Mouse (Mus musculus) limb, embryonic 15.5 days (tissue): ENCODE measurements around the gene Gm12117. TPM values are rescaled to one million over a fixed set of nuclear protein-coding genes. Genes with fewer than 3 reads are reported as not detected.

Experiments
- ATAC-seq: fragments of 200-750 bp; cut with Nextera tagmentation; 2 replicates; pipeline ENCODE4 v1.8.0; 2017; ENCODE audit warnings: low read depth, moderate TSS enrichment; ENCODE audit not compliant: insufficient number of reproducible peaks, low FRiP score, low TSS enrichment
- H3K27ac ChIP-seq: fragments of 300-500 bp; sonication (generic); 2 replicates; pipeline ENCODE4 v1.5.1; 2015; ENCODE audit warnings: moderate library complexity, mild to moderate bottlenecking, inconsistent platforms
- H3K27me3 ChIP-seq: fragments of 300-500 bp; sonication (generic); 2 replicates; pipeline ENCODE4 v1.6.1; 2015; ENCODE audit warnings: inconsistent platforms
- H3K36me3 ChIP-seq: fragments of 300-500 bp; sonication (generic); 2 replicates; pipeline ENCODE4 v1.6.1; 2015; ENCODE audit warnings: inconsistent platforms
- H3K4me1 ChIP-seq: fragments of 300-500 bp; sonication (generic); 2 replicates; pipeline ENCODE4 v1.6.1; 2015; ENCODE audit warnings: inconsistent platforms
- H3K4me2 ChIP-seq: fragments of 300-500 bp; sonication (generic); 2 replicates; pipeline ENCODE4 v1.6.1; 2015; ENCODE audit warnings: mild to moderate bottlenecking, inconsistent platforms
- H3K4me3 ChIP-seq: fragments of 300-500 bp; sonication (generic); 2 replicates; pipeline ENCODE4 v1.5.1; 2015; ENCODE audit warnings: mild to moderate bottlenecking, inconsistent platforms
- H3K9ac ChIP-seq: fragments of 300-500 bp; sonication (generic); 2 replicates; pipeline ENCODE4 v1.6.1; 2015; ENCODE audit warnings: inconsistent platforms
- H3K9me3 ChIP-seq: fragments of 300-500 bp; sonication (generic); 2 replicates; pipeline ENCODE4 v1.6.1; 2016; ENCODE audit warnings: inconsistent platforms
- WGBS: fragments of 180-500 bp; shearing (Covaris S2); methylation state at CpG from one replicate; pipeline ENCODE4 v1.1.7; 2015; 5-methylcytosine and 5-hydroxymethylcytosine counted together
- polyA plus RNA-seq: library from polyadenylated mRNA; unstranded; fragments of >200 nt; fragmentation: Nextera tagmentation; extraction: Ambion mirVana; gene quantifications from 2 replicates; pipeline ENCODE4 v1.2.1, GENCODE M21; 2015

Gene Gm12117
- not detected in 2 replicates for polyA plus RNA-seq

DNA sequence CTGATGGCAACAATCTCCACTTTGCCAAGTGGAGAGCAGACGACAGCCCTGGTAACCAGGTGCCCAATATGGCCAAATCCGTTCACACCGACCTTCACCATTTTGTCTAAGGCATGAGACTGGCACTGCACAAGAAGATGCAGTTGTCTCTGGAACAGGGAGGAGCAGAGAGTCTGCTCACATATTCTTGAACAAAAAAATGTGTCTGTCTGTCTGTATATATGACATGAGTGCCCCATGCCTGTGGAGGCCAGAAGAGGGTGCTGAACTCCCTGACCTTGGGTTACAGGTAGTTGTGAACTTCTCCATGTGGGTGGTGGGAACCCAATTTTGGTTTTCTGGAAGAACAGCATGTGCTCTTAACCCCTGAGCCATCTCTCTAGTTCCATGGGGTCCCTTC lies at the start of gene Gm12117:
Gene Gm12117, minus strand, starts transcription at position 101 of the 400 bp plus-strand sequence.
- no peaks in the 10 kb centered on the region for H3K9me3 ChIP-seq
- no peak for ATAC-seq
- no peaks in the 10 kb centered on the region for H3K36me3 ChIP-seq
- no peaks in the 10 kb centered on the region for H3K4me1 ChIP-seq
- H3K4me2 ChIP-seq, result no peak within 1 kb of the TSS
- H3K9ac ChIP-seq, result no peak within 1 kb of the TSS
- WGBS, result 96% methylated on average over 3 of the region's 3 CpGs
- no peaks in the 10 kb centered on the region for H3K27me3 ChIP-seq
- H3K27ac ChIP-seq, result no peak within 1 kb of the TSS
- no peak within 1 kb of the TSS for H3K4me3 ChIP-seq

DNA sequence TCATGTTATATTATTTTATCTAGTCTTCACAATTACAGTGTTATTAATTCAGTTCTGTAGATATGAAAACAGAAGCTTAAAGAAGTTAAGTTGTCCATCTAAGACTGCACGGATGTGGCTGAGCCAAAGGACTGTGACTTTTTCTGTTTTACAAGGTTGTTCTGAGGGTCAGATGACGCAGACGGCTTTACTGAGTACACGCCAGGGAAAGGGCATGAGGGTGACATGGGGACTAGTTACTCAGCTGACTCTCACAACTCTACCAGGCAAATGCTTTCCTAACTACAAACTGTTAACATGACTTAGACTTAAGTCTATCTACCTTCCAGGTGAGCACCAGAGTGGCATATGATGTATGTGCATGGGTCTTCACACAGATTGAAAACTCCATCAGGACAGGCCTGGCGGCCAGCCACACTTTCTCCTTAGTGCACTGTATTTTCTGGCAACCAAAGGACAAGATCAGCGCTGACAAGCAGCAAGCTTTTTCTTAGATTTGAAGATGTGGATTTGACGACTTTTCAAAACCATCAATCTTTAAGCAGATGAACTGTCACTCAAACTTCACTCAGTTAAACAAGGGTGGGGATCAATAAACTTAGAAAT lies 42.6 kb upstream of the Gm12117 start:
- H3K27ac ChIP-seq, result no peak overlapping the region
- H3K36me3 ChIP-seq, result no peaks in the 10 kb centered on the region
- no peak overlapping the region for H3K4me3 ChIP-seq
- H3K4me1 ChIP-seq, result no peaks in the 10 kb centered on the region
- H3K9ac ChIP-seq, result no peak overlapping the region
- no peaks in the 10 kb centered on the region for H3K27me3 ChIP-seq
- no peak overlapping the region for H3K4me2 ChIP-seq
- ATAC-seq, result no peak
- WGBS, result 62% methylated on average over 7 of the region's 7 CpGs
- H3K9me3 ChIP-seq, result no peaks in the 10 kb centered on the region

DNA sequence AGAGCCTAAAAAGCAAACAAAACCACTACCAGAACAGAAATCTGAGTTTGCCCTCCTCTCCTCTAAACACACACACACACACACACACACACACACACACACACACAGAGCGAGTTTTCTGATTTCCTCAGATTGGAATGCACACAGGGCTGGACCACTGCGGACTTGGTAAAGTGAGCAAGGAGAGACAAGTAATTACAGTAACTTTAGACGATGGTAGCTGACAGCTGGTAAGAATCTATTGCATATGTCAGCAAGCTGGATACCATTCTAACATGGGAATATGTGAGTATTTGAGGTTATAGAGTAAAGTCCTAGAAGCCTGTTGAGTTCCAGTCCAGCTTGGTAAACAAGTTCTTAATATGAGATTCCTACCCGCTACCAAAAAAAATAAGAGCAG lies 33.0 kb upstream of the Gm12117 start:
- Histone ChIP-seq H3K4me1 (no peaks in the 10 kb centered on the region), H3K36me3 (no peaks in the 10 kb centered on the region), H3K4me2 (no peak overlapping the region), H3K4me3 (no peak overlapping the region), H3K9me3 (no peaks in the 10 kb centered on the region), H3K27ac (no peak overlapping the region), H3K27me3 (no peaks in the 10 kb centered on the region), H3K9ac (no peak overlapping the region)
- 55% methylated on average over 4 of the region's 4 CpGs for WGBS
- no peak for ATAC-seq

DNA sequence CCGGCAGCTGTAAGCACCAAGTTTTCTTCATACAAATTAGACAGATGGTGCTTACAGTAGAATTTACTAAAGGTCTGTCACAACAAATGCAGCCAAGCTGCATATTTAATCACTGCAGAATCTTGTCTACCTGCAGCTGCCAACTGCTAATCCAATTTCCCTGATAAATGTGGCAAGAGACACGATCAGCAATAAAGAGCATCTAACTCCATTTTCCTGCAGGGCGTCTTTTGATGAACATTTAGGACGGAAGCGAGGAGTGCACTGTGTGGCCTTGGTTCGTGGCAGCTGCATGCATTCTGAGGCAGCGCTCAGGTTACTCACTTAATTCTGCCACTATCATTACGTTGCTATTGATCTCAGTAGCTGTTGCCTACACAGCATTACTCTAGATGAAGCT lies 24.3 kb upstream of the Gm12117 start:
- Histone ChIP-seq H3K36me3 (no peaks in the 10 kb centered on the region), H3K4me1 (no peaks in the 10 kb centered on the region), H3K4me3 (no peak overlapping the region), H3K27ac (no peak overlapping the region), H3K4me2 (no peak overlapping the region), H3K27me3 (no peaks in the 10 kb centered on the region), H3K9me3 (no peaks in the 10 kb centered on the region), H3K9ac (no peak overlapping the region)
- 30% methylated on average over 8 of the region's 8 CpGs for WGBS
- ATAC-seq, result no peak

DNA sequence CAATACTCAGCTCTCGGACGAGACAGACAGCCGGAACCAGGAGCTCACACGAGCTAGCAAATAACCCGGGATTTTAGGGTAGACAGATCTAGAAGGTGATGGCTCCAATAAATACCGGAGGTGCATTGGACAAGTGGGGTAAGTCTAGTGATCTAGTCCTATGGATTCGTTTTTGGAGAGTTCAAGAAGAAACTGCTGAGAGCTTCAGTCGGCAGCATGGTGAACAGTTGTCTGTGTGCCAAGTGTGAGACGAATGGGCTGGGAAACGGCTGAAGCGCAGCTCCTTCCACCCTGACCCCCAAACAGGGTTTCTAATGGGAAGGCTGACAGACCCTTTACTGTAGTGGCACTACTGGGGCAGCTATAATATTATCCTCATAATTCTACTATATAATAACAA lies 22.8 kb upstream of the Gm12117 start:
- Histone ChIP-seq H3K4me3 (no peak overlapping the region), H3K4me1 (no peaks in the 10 kb centered on the region), H3K27ac (no peak overlapping the region), H3K36me3 (no peaks in the 10 kb centered on the region), H3K27me3 (no peaks in the 10 kb centered on the region), H3K9ac (no peak overlapping the region), H3K9me3 (no peaks in the 10 kb centered on the region), H3K4me2 (no peak overlapping the region)
- WGBS, result 53% methylated on average over 11 of the region's 11 CpGs
- ATAC-seq, result no peak

DNA sequence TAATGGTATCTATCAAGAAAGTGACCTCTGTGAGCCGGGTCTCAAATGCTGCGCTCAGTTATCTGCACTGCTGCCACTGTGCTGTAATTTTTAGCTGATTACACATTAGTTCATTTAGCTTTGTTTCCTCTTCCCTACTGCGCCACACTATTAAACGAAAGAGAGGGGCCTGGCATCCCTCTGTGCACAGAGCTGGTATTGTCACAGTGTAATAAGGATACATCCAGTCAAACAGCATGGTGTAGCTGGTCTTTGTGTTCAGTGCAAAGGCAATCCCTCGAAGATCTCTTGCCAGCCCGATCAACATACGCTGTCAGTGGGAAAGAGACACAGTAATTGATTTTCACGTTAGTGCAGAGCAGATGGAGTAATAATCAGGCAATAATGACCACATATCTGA lies 20.6 kb upstream of the Gm12117 start:
- Histone ChIP-seq H3K9ac (no peak overlapping the region), H3K36me3 (no peaks in the 10 kb centered on the region), H3K4me2 (no peak overlapping the region), H3K27ac (no peak overlapping the region), H3K4me1 (no peaks in the 10 kb centered on the region), H3K27me3 (no peaks in the 10 kb centered on the region), H3K9me3 (no peaks in the 10 kb centered on the region), H3K4me3 (no peak overlapping the region)
- no peak for ATAC-seq
- WGBS, result 77% methylated on average over 8 of the region's 8 CpGs

DNA sequence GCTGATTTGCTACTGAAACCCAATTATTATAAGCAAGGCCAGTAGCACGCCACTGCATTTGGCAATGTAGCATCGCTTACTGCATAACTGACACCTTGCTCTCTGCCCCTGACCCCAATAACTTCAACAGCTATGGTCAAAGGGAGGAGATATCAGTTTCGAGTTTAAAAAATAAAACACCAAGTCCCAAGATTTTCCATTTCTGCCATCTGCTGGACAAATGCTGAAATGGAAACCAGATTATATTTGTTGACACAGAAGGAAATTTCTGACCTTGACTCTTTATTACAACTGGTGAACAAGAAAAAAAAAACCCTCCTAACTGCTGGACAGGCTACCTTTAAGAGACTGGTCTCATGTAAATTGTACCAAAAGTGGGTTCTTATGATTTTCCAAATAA lies 18.9 kb upstream of the Gm12117 start:
- H3K27ac ChIP-seq, result no peak overlapping the region
- H3K9me3 ChIP-seq, result no peaks in the 10 kb centered on the region
- no peaks in the 10 kb centered on the region for H3K36me3 ChIP-seq
- no peak for ATAC-seq
- no peaks in the 10 kb centered on the region for H3K27me3 ChIP-seq
- 37% methylated on average over 3 of the region's 3 CpGs for WGBS
- H3K4me1 ChIP-seq, result no peaks in the 10 kb centered on the region
- no peak overlapping the region for H3K4me3 ChIP-seq
- H3K4me2 ChIP-seq, result no peak overlapping the region
- H3K9ac ChIP-seq, result no peak overlapping the region

DNA sequence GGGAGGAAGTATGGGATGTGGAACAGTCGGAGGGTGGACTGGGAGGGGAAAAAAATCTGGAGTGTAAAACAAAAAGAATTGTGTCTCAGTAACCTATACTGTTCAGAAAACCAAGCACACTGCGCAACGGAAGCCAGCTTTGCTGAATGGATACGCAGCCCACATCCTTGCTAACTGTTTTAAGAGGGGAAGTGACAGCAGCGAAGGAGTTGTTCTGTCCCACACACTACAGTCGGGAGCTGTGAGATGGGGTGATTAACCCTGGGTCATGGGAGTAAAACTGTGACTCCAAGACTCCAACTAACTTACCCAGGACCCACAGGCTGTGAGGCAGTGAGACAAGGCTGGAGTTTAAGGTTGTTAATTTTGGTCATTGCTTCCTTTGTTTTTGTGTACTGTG lies 17.5 kb upstream of the Gm12117 start:
- Histone ChIP-seq H3K36me3 (no peaks in the 10 kb centered on the region), H3K9ac (no peak overlapping the region), H3K4me1 (no peaks in the 10 kb centered on the region), H3K9me3 (no peaks in the 10 kb centered on the region), H3K4me2 (no peak overlapping the region), H3K27me3 (no peaks in the 10 kb centered on the region), H3K27ac (no peak overlapping the region), H3K4me3 (no peak overlapping the region)
- no peak for ATAC-seq
- 56% methylated on average over 6 of the region's 6 CpGs for WGBS

DNA sequence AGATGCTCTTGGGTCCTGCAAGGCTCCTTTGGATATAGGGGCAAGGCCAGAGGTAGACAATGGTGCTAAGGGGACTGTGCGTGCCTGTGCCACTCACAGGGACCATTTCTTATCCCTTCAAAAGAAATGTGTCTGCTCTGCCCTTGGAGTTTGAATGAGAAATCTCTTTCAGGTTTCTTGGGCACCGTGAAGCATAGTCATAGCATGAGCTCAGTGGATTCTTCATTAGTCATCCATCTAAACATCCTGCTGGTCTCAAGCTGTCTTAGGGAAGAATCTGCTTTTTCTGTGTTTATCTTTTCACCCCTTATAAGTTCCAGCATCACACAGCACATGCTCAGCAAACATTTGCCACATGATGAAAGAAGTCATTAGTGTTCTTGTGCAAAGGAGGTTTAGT lies 2.0 kb upstream of the Gm12117 start:
- no peak for ATAC-seq
- WGBS, result 87% methylated on average over 2 of the region's 2 CpGs

DNA sequence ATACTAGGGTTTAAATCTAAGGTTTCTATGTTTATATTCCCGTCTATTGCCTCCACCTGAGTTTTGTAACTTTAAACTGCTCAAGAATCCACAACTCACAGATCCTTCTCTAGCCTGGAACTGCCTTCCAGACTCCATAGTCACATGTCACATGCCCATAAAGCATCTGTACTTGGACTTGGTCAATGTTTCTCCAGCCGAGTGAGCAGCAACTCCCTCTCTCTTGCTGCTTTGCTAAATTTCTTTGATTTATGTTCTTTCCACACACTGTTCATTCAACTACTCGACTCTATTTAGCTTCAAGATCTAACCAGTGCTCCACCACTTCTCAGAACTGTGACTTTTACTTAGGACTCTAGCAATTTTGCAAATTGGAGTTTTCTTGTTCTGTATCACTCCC lies 1.7 kb downstream of the Gm12117 start:
- H3K36me3 ChIP-seq, result no peaks in the 10 kb centered on the region
- no peaks in the 10 kb centered on the region for H3K27me3 ChIP-seq
- no peaks in the 10 kb centered on the region for H3K4me1 ChIP-seq
- no peak overlapping the region for H3K4me3 ChIP-seq
- no peak overlapping the region for H3K27ac ChIP-seq
- no peaks in the 10 kb centered on the region for H3K9me3 ChIP-seq
- ATAC-seq, result no peak
- 55% methylated on average over 3 of the region's 3 CpGs for WGBS
- H3K4me2 ChIP-seq, result no peak overlapping the region
- H3K9ac ChIP-seq, result no peak overlapping the region

More for the DNA sequence above, 2.0 kb upstream of the Gm12117 start:
- Histone ChIP-seq H3K4me1 (no peaks in the 10 kb centered on the region), H3K27me3 (no peaks in the 10 kb centered on the region), H3K9me3 (no peaks in the 10 kb centered on the region), H3K4me2 (no peak overlapping the region), H3K4me3 (no peak overlapping the region), H3K36me3 (no peaks in the 10 kb centered on the region), H3K9ac (no peak overlapping the region), H3K27ac (no peak overlapping the region)

DNA sequence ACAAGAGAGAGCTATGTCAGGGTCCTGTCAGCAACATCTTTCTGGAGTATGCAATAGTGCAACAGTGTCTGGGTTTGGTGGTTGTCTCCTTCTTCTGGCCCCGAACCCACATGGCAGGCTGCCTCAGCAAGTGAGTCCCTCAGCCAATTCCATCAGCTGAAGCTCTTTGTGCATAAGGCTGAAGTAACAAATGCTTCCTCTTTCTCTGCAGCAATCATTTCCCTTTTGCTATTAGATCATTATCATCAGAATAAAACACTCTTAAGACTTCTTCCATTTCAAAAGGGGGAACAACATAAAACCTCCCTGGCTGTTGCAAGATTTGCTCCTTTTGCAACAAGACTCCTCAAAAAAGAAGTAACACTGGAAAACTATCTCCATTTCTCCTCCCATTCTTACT lies 2.2 kb downstream of the Gm12117 start:
- 83% methylated on average over 1 of the region's 1 CpGs for WGBS
- no peak for ATAC-seq
- Histone ChIP-seq H3K27me3 (no peaks in the 10 kb centered on the region), H3K4me1 (no peaks in the 10 kb centered on the region), H3K36me3 (no peaks in the 10 kb centered on the region), H3K27ac (no peak overlapping the region), H3K9ac (no peak overlapping the region), H3K4me2 (no peak overlapping the region), H3K4me3 (no peak overlapping the region), H3K9me3 (no peaks in the 10 kb centered on the region)

DNA sequence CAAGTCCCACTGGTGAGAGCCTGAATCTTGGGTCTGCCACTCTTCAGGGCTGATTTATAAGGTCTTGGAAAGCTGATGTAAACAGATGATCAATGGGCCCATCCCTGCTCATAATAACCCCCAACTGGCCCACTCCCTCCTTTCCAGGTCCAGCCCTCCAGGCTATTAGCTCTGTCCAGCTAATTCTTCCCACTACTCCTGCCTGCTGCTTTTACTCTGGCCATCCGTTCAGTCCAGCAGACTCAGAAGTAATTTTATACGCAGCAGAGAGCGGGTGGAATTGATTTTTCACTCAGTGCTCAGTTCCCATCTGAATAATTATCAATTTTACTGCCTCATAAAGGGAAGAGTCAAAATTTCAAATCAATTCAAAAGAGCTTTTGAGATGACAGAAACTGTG lies 36.2 kb downstream of the Gm12117 start:
- no peak for ATAC-seq
- H3K4me3 ChIP-seq, result no peak overlapping the region
- no peaks in the 10 kb centered on the region for H3K27me3 ChIP-seq
- no peak overlapping the region for H3K27ac ChIP-seq
- H3K9me3 ChIP-seq, result no peaks in the 10 kb centered on the region
- no peaks in the 10 kb centered on the region for H3K36me3 ChIP-seq
- no peak overlapping the region for H3K4me2 ChIP-seq
- no peak overlapping the region for H3K9ac ChIP-seq
- H3K4me1 ChIP-seq, result no peaks in the 10 kb centered on the region
- WGBS, result 40% methylated on average over 3 of the region's 3 CpGs

DNA sequence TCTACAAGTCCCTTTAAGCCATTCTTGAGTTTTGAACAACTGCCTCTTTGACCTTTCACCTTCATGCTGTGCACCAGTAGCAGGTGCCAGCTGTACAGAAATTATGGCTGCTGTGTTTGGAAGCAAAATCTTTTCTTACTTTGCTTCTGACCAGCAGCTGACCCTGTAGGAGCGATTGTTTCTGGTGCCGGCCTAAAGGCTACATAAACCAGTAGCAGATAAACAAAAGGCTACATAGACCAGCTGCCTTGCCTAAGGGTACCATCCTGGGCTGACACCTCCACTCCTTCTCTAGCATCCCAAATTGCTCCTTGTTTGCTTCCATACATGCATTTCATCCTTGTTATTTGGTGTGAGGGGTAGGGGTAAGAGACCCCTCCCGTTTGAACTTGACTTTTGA lies 42.4 kb downstream of the Gm12117 start:
- Histone ChIP-seq H3K9me3 (no peaks in the 10 kb centered on the region), H3K27ac (no peak overlapping the region), H3K9ac (no peak overlapping the region), H3K4me3 (no peak overlapping the region), H3K4me2 (no peak overlapping the region), H3K27me3 (no peaks in the 10 kb centered on the region), H3K36me3 (no peaks in the 10 kb centered on the region), H3K4me1 (no peaks in the 10 kb centered on the region)
- WGBS, result 53% methylated on average over 3 of the region's 3 CpGs
- no peak for ATAC-seq
